Mouse (Mus musculus): Measurements from ENCODE around the gene Dgkh.

Dgkh gene

GRCm38 (mm10) chr14:78722031-78722430 lies 10.5 kb downstream of the Dgkh start:
- no peak for DNase-seq

DNA sequence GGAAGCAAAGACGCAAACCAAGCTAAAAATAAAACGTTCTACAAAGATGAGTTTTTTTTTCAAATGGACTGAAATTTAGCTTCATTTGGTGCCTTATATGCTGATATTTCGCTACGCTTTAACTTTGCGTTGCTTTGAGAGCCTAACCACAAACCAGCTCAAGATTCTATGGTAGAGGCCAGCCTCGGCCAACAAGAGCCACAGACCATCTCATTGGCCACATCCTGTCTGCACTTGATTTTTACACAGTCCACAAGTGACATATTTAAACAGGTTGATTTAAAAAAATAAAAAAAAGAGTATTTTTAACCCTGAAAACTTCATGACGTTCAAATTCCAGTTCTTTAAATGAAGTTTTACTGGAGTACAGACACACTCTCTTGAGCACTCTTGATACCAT lies 16.5 kb downstream of the Dgkh start:
- DNase-seq, result no peak

DNA sequence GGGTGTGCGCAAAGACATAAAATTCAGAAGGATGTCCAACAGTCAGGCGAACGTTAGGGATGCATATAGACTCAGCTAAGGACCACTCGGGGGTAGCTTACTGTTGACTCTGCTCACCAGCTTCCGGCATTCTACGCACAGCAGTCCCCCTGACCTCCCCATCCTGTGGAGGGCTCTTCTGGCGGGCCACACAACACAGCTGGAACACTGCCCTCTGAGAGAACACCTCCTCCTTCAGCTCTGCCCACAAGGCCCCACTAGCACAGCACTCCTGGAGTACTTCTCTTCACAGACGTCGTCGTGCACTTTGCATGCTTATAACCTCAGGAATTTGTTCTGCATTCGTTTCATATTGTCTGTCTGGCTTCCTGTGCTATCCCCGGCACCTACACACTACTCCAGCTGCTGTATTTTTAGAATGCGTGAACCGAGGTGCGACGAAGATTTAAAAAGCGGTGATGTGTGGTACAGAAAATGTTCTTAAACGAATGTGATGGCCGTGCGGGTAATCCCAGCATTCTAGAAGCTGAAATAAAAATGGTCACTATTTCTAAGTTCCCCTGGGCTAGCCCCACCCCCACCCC lies 19.9 kb downstream of the Dgkh start:
- DNase-seq, result peak; percentile 23 to 36

DNA sequence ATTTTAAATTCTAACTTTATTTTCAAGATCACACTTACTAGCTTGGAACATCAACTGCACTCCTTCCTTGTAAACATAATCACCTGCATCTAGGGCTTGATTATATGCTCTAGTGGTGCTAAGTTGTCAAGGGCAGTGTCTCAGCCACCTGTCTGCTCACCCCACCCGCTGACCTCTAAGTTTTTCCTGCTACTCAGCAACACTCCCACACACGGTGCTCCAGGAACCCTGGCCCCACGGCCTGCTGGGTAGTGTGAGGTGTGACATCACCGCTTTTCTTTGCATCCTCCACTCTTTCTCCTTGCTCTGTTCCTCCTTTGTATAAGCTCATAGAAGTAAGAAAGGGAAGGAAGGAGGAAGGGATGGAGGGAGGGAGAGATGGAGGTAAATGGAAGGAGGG lies 21.9 kb downstream of the Dgkh start:
- peak; percentile 18 to 46 for DNase-seq

DNA sequence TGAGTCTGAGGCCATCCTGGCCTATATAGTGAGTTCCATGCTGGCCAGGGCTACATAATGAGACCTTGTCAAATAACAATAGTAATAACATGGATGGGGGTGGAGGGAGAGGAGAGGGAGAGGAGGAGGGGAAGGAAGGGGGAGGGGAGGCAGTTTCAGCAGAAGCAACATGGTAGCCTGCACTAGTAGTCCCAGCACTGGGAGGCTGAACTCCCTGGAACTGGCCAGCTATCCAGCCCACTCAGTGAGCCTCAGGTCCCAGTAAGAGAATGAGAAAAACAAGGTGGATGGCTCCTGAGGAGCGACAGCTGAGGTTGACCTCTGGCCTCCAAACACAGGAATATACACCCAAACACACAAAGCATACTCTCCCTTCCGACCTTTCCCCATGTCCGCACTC lies 27.0 kb downstream of the Dgkh start:
- DNase-seq, result no peak

GRCm38 (mm10) chr14:78703989-78704388 lies 28.6 kb downstream of the Dgkh start:
- DNase-seq, result no peak

DNA sequence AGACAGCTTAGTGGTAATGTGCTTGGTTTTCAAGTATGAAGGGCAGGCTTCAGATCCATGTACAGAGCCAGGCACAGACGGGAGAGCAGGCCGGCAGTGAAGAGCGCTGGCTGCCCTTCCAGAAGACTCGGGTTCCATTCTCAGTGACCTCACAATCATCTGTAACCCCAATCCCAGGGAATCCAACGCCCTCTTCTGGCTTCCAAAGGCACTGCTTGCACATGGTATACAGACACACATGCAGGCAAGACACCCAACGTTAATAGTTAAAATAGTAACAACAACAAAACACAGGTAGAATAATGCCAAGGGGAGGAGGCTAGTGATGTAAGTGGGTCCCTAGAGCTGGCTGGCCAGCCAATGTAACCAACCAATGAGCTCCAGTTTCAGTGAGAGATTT lies 29.2 kb downstream of the Dgkh start:
- DNase-seq, result no peak

GRCm38 (mm10) chr14:78702048-78702447 lies 30.5 kb downstream of the Dgkh start:
- no peak for DNase-seq

GRCm38 (mm10) chr14:78701501-78701900 lies 31.1 kb downstream of the Dgkh start:
- no peak for DNase-seq

- no peak for DNase-seq
Measured at GRCm38 (mm10) chr14:78701087-78701486, 31.5 kb downstream of the Dgkh start.

GRCm38 (mm10) chr14:78699634-78700033 lies 32.9 kb downstream of the Dgkh start:
- no peak for DNase-seq

- no peak for DNase-seq
Measured at GRCm38 (mm10) chr14:78699196-78699595, 33.4 kb downstream of the Dgkh start.

GRCm38 (mm10) chr14:78694121-78694520 lies 38.5 kb downstream of the Dgkh start:
- DNase-seq, result no peak

DNA sequence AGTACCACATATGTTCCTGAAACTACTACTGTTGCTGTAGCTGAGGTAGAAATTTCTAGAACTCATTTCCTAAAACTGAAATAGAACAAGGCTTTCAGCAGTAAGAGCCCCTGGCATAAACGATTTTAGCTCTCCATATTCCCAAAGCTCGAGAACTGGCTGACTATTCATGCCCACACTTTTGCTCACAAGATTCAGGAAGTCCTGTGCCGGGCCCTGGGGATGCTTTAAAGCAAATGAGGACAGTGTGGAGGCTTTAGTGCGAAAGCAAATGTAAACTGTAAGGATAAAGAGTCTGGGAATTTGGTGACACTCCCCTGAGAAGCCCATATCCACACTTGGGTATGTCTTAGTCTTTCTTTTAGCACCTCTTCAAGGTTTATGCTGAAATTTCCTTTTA lies 40.0 kb downstream of the Dgkh start:
- no peak for DNase-seq

DNA sequence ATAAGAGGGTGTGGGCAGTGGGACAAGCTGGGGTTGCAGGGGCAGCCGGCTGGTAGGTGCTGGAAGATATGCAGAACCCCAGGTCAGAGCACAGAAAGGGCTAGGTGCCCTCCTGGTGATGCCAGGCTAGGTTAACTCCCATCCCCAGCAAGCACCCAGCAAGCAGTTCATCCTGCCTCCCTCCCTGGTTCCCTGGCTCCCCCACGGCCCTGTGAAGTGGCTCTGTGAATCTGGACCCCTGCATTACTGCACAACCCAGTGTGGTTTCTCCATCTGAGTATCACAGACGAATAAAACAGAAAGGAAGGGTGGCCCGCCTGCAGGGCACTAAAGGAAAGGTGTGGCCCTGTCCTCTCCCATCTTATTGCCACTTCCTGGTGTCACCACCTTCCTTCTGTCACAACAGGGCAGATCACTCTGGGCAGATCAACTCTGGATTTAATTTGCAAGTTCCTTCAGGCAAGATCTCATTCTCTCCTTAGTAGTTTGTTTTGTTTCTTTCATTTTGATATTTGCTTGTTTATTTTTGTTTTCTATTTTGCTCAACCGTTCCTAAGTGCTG lies 40.6 kb downstream of the Dgkh start:
- no peak for DNase-seq

- no peak for DNase-seq
Measured at GRCm38 (mm10) chr14:78690883-78691282, 41.7 kb downstream of the Dgkh start.

- DNase-seq, result no peak
Measured at GRCm38 (mm10) chr14:78690387-78690786, 42.2 kb downstream of the Dgkh start.

DNA sequence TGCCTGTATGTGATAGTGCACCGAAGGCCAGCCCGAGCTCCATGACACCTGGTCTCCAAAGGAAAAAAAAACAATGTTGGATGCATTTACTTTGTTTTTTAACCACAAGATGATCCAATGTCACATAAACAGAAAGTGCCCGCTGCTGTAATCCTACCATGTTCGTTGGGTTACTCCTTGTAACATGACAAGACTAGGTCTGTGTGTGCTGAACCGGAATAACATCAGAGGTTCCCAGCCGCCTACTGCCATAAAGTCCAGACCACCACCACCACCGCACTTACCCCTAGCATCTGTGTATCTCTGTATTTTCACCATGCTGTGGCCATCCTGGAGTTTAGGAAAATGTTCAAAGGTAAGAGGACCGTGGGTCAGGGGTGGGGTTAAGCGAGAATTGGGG lies 42.6 kb downstream of the Dgkh start:
- no peak for DNase-seq

DNA sequence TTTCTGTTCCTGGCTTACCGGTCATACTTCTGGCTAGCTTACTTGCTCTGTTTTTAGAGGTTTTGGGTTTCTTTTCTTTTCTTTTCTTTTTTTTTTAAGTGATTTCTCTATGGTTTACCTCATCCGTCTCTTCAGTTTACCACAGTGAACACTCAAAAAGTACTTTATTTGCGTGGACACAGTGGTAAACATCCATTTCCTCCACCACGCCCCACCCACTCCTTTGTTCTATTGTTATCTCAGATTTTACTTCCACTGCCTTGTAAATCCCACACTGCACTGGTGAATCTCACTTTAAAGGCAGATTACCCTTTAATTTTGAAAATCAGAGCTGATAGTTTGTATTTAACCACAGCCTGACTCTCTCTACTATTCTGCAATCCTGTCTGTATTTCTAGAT lies 44.9 kb downstream of the Dgkh start:
- DNase-seq, result no peak

DNA sequence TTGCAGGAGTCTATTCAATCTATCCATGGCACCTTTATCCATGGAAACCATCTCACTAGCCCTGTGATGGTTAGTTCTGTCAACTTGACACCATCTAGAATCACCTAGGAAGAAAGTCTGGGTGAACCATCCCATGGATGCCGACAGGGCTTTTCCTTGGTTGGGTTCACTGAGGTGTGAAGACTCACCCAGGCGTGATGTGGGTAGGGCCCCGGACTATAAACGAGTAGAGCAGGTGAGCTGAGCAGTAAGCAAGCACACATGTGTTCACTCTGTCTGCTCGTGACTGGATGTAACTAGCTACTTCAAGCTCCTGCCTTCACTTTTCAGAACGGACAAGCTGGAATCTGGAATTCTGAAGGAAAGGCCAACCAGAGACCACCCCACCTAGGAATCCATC lies 45.9 kb downstream of the Dgkh start:
- no peak for DNase-seq

DNA sequence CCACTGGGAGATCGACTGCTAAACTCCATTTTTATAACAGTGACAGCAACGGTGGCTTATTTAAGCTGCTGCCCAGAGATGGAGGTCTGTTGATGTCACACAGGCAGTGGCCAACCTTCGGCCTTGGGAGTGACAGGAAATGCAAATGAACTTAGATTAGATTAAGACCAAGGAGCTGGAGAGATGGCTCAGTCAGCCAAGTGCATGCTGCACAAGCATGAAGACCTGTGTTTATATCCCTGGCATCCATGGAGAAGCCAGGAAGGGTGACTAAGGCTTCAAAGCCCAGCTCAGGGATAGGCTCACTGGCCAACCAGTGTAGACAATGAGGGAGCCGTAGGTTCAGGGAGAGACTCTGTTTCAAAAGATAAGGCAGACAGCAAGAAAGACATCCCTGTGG lies 48.4 kb downstream of the Dgkh start:
- no peak for DNase-seq

DNA sequence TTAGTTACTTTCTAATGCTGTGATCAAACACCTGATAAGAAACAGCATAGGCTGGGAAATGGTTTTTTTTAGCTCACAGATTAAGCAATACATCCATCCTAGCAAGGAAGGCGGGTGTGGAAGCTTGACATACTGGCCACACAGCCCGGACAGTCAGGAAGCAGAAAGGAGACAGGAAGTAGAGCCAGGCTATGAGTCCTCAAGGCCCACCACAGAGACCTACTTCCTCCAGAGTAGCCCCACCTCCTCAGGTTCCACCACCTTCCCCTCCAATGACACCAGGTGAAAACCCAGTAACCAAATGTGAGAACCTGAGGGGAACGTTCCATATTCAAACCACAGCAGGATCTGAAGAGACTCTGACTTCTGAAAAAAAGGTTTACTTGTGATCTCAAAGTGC lies 53.6 kb downstream of the Dgkh start:
- DNase-seq, result no peak

DNA sequence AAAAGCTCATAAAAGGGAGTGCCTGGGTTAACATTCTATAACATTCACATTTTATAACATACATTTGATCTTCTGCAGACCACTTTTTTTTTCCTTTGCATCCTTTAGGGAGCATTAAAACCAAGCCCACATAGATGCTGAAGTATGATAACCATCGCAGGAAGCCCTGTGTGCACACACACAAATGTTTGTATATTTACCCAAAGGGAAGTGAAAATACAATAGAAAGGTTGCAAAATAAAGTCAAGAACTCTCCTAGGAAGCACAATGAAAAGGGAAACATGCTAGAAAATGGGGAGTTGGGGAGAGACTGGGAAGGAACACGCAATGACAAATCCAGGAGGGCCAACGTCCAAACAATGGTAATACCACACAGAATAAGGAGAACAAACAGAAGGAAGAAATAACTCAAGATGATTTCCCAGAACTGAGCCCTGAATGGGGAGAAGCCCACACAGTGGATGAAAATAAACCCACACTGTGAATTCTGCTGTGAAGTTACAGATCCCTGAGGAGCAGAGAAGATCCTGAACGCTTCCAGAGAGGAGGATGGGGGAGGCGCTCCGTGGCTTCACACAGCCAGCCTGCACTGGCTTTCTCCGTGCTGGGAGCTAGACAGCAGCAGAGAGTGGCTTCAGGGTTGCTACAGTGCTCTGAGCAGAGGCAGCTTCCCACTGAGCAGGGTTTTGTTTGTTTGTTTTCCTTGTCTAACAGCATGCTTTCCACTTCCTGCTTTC lies 54.6 kb downstream of the Dgkh start:
- peak; percentile 50 to 62 for DNase-seq

GRCm38 (mm10) chr14:78676457-78676856 lies 56.1 kb downstream of the Dgkh start:
- DNase-seq, result peak; percentile 32 to 46

GRCm38 (mm10) chr14:78674606-78675005 lies 58.0 kb downstream of the Dgkh start:
- peak in 1 of 2 experiments; percentile 43 for DNase-seq
